Mouse (Mus musculus): ENCODE measurements around the gene Osgep. TPM values are rescaled to one million over a fixed set of nuclear protein-coding genes. Genes with fewer than 3 reads are reported as not detected.
"Not testable (repeated sequence)": the region's sequence is repeated elsewhere in the genome, so short reads cannot be mapped to it uniquely, and the experiment has no call there.

Gene Osgep
- 141 TPM in 2 replicates for polyA plus RNA-seq (2016; fragmentation: Nextera tagmentation; extraction: Ambion mirVana)

- peak; percentile 97 for ATAC-seq (ENCODE audit: low FRiP score)
- peak within 1 kb of the TSS; percentile 86 for H3K9ac ChIP-seq
- H3K4me3 ChIP-seq (replicated peaks) = peak within 1 kb of the TSS; percentile 80
- peaks cover 45% of the 10 kb centered on the region for H3K36me3 ChIP-seq (replicated peaks)
- peaks cover 30% of the 10 kb centered on the region for H3K4me1 ChIP-seq
- peak within 1 kb of the TSS; percentile 73 for H3K4me2 ChIP-seq
- H3K9me3 ChIP-seq = no peaks in the 10 kb centered on the region
- WGBS = under 1% methylated on average over 57 of the region's 57 CpGs
- peak within 1 kb of the TSS; percentile 93 for H3K27ac ChIP-seq
- H3K27me3 ChIP-seq = no peaks in the 10 kb centered on the region
Measured at GRCm38 (mm10) chr14:50924281-50925064, at the start of gene Osgep, which contains the start of gene Apex1. TSS of gene Osgep (minus strand) at chr14:50924893. TSS of gene Apex1 (plus strand) at chr14:50924968.

DNA sequence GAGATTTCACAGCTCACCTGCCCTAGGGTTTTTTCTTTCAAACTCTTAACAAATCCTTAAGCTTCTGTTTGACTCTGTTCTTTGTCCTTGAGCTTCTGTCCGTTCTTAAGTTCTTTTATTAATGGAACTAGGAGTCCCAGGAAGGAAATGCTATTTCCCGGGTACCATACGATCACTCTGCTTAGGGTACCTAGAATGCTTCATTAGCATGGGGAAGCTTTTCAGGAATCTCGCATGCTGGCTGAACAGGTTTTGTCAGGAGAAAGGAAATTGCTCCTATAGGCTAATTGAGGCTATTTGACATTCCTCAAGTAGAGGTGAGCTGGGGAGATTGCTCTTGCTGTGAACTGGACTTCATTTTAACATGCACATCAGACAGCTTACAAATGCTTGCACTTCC is 49.0 kb upstream of the Osgep start:
- 22% methylated on average over 4 of the region's 4 CpGs for WGBS
- H3K36me3 ChIP-seq (replicated peaks) = no peaks in the 10 kb centered on the region
- H3K4me3 ChIP-seq (replicated peaks) = no peak overlapping the region
- ATAC-seq (ENCODE audit: low FRiP score) = no peak
- no peaks in the 10 kb centered on the region for H3K27me3 ChIP-seq
- no peak overlapping the region for H3K4me2 ChIP-seq
- no peaks in the 10 kb centered on the region for H3K9me3 ChIP-seq
- peaks cover 19% of the 10 kb centered on the region for H3K4me1 ChIP-seq
- H3K27ac ChIP-seq = no peak overlapping the region
- no peak overlapping the region for H3K9ac ChIP-seq

- peaks cover 19% of the 10 kb centered on the region for H3K4me1 ChIP-seq
- not testable (repeated sequence) for H3K9ac ChIP-seq; H3K4me3 ChIP-seq (replicated peaks); H3K27me3 ChIP-seq; H3K9me3 ChIP-seq; H3K36me3 ChIP-seq (replicated peaks); H3K4me2 ChIP-seq; H3K27ac ChIP-seq; ATAC-seq (ENCODE audit: low FRiP score)
- 91% methylated on average over 5 of the region's 5 CpGs for WGBS
Measured at GRCm38 (mm10) chr14:50973054-50973453, 48.4 kb upstream of the Osgep start.

- no peak for ATAC-seq (ENCODE audit: low FRiP score)
- no peaks in the 10 kb centered on the region for H3K9me3 ChIP-seq
- 69% methylated on average over 1 of the region's 1 CpGs for WGBS
- H3K4me2 ChIP-seq = no peak overlapping the region
- no peak overlapping the region for H3K4me3 ChIP-seq (replicated peaks)
- H3K27me3 ChIP-seq = no peaks in the 10 kb centered on the region
- H3K27ac ChIP-seq = no peak overlapping the region
- H3K36me3 ChIP-seq (replicated peaks) = no peaks in the 10 kb centered on the region
- no peak overlapping the region for H3K9ac ChIP-seq
- H3K4me1 ChIP-seq = peaks cover 13% of the 10 kb centered on the region
Measured at GRCm38 (mm10) chr14:50970822-50971221, 46.1 kb upstream of the Osgep start.

DNA sequence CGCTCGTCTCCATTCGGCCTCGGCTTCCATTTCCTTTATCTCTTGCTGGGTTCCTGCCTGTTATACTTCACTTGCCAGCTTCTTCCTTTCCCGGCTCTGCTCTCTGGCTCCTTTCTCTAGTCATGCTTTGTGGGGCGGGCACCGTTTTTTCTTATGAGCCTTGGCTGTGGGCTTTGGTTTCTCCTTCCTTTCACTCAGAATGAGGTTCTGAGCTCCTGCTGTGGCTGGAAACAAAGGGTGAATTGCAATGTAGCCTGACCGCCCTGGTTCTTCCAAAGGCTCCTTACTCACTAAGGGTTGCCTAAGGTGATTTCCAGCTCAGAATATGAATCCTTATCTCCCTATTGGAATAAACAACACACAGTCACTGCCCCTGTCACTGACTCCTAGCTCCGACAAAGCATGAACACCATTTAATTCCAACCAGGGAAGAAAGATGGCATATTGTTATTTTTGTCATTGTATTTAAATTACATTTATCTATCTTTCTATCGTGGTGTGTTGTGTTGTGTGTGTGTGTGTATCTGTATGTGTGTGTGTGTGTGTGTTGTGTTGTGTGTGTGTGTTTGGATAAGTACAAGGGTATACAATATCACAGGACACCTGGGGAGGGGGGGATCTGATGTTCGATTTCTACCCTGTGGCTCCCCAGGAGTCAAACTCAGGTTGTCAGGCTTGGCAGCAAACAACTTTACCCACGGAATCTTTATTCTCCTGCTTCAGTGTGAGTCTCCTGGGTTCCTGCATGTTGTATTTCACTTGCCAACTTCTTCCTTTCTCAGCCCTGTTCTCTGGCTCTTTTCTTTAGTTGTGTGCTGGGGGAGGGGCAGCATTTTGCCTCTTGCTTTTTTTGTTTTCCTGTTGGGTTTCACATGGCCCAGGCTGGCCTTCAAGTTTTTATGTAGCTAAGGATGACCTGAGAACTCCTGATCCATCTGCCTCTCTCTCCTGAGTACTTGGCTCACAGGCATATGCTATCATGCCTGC is 45.2 kb upstream of the Osgep start:
- H3K27me3 ChIP-seq = no peaks in the 10 kb centered on the region
- peak overlapping the region; percentile 29 for H3K4me2 ChIP-seq
- no peaks in the 10 kb centered on the region for H3K36me3 ChIP-seq (replicated peaks)
- 13% methylated on average over 12 of the region's 12 CpGs for WGBS
- H3K9me3 ChIP-seq = no peaks in the 10 kb centered on the region
- H3K4me3 ChIP-seq (replicated peaks) = no peak overlapping the region
- H3K27ac ChIP-seq = 0 out of 2 replicates have a peak overlapping the region, but pooled peaks have one; percentile 15
- no peak overlapping the region for H3K9ac ChIP-seq
- ATAC-seq (ENCODE audit: low FRiP score) = no peak
- H3K4me1 ChIP-seq = peaks cover 13% of the 10 kb centered on the region

DNA sequence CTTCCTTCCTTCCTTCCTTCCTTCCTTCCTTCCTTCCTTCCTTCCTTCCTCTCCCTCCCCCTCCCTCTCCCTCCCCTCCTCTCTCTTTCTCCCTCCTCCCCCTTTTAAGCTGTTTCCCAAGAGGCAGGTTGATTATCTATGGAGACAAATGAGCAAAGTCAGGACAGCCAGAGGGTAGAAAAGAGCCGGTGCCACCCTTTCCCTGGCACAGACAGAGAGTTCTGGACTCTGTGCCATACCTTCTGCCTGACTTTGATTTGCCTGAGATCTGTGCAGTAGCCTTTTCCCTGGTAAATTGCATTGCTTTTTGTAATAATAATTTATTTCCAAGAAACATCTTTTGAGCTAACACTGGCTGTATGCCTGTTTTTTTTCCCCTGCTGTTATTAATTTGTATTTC is 44.3 kb upstream of the Osgep start:
- no peak overlapping the region for H3K4me3 ChIP-seq (replicated peaks)
- ATAC-seq (ENCODE audit: low FRiP score) = no peak

GRCm38 (mm10) chr14:50968216-50968980 is 43.7 kb upstream of the Osgep start:
- H3K4me1 ChIP-seq = peaks cover 13% of the 10 kb centered on the region
- WGBS = 79% methylated on average over 5 of the region's 5 CpGs
- no peak overlapping the region for H3K4me2 ChIP-seq
- H3K27me3 ChIP-seq = no peaks in the 10 kb centered on the region
- H3K36me3 ChIP-seq (replicated peaks) = no peaks in the 10 kb centered on the region
- H3K27ac ChIP-seq = no peak overlapping the region
- H3K9ac ChIP-seq = no peak overlapping the region
- no peak overlapping the region for H3K4me3 ChIP-seq (replicated peaks)
- no peaks in the 10 kb centered on the region for H3K9me3 ChIP-seq
- no peak for ATAC-seq (ENCODE audit: low FRiP score)

More for the DNA sequence above, 44.3 kb upstream of the Osgep start:
- Histone ChIP-seq H3K9me3 (no peaks in the 10 kb centered on the region), H3K4me1 (peaks cover 13% of the 10 kb centered on the region), H3K4me2 (no peak overlapping the region), H3K27me3 (no peaks in the 10 kb centered on the region), H3K36me3 (replicated peaks) (no peaks in the 10 kb centered on the region), H3K27ac (no peak overlapping the region), H3K9ac (no peak overlapping the region)
- WGBS = 0% methylated on average over 1 of the region's 1 CpGs

DNA sequence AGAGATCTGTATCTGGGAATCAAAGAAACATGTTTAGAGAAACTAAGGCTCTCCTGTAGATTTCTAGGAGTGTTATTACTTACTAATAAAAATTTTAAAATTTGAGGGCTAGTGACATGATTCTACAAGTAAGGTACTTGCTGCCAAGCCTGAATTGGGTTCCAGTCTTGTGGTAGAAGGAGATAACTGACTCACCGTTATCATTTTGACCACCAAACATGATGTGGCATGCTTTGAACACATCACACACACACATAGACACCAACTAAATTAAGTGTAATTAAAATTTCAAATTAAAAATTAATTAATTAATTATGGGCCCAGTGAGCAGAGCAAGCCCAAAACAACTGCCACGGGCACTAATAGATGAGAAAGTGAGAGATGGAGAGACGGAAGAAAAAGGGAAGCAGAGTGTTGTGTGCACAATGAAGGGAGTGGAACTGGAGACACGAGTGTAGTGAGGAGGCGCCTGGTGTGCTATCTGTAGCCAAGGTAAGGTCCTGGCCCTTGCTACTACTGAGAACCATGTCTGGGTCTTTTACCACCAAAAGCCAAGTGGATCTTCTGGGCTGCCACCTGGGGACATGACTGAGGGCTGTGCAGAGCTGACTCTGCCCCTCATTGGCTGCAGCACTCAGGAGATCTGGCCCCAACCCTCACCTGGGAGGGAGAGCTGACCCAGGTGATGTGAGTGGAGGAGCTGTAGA is 33.7 kb upstream of the Osgep start:
- H3K4me2 ChIP-seq; H3K27ac ChIP-seq; H3K4me1 ChIP-seq; H3K36me3 ChIP-seq (replicated peaks); H3K9me3 ChIP-seq; H3K4me3 ChIP-seq (replicated peaks); H3K27me3 ChIP-seq; ATAC-seq (ENCODE audit: low FRiP score); H3K9ac ChIP-seq: not testable (repeated sequence)
- 88% methylated on average over 5 of the region's 5 CpGs for WGBS

- H3K27ac ChIP-seq; H3K9me3 ChIP-seq; H3K36me3 ChIP-seq (replicated peaks); H3K4me3 ChIP-seq (replicated peaks); H3K9ac ChIP-seq; H3K4me1 ChIP-seq; H3K27me3 ChIP-seq; H3K4me2 ChIP-seq; ATAC-seq (ENCODE audit: low FRiP score): not testable (repeated sequence)
- WGBS = 76% methylated on average over 3 of the region's 3 CpGs
Measured at GRCm38 (mm10) chr14:50957146-50957545, 32.5 kb upstream of the Osgep start.

DNA sequence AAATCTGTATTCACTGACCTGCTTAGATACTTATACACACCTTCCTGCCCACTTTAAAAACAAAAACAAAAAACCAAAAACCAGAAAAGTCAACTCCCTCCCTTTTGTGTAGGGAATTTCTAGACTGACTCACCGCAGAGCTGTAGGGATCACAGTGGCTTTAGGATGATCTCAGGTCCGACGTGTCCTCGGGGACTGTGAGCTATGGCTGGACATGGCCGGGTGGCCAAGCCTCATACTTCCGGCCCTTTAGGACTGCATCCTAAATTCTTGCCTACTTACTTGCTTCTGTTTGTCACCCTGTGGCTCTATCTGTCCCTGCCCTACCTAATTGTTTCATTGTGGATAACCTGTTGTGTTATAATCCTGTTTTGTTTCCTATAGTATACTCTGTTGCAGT is 32.0 kb upstream of the Osgep start:
- WGBS = 82% methylated on average over 6 of the region's 6 CpGs
- not testable (repeated sequence) for H3K9ac ChIP-seq; H3K36me3 ChIP-seq (replicated peaks); ATAC-seq (ENCODE audit: low FRiP score); H3K27me3 ChIP-seq; H3K4me1 ChIP-seq; H3K4me3 ChIP-seq (replicated peaks); H3K27ac ChIP-seq; H3K9me3 ChIP-seq
- peak overlapping the region; percentile 35; the same call in 1 of the 2 replicates for H3K4me2 ChIP-seq

DNA sequence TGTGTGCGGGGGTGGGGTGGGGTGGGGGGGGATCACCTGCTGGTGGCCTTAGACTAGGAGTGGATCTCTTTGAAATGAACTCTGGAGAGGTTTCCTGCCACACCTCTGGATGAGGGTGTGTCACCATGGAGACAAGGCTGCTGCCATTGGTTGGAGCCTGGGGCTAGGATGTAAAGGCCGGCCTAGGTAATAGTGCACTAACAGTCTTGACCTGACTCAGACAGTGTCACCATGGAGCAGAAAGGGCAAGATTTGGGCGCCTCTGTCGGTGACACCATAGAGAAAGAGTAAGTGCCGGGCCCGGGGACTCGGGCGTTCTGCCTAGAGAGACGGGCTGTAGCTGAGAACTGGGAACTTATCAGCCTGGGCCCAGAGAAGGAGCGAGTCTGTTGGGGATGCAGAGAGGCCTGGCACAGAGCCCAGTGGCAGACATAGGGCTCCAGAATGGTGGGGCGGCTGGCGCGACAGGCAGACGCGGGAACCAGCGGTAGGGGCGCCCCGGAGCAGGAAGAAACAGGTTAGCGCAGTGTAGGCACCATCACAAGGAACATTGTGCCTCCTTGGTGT is 31.3 kb upstream of the Osgep start, which contains the start of gene Pnp2:
TSS of gene Pnp2 (plus strand) at position 51 of the 567 bp plus-strand sequence.
- not testable (repeated sequence) for H3K9me3 ChIP-seq; H3K27me3 ChIP-seq; H3K27ac ChIP-seq; H3K36me3 ChIP-seq (replicated peaks); H3K4me1 ChIP-seq; H3K9ac ChIP-seq
- H3K4me3 ChIP-seq (replicated peaks) = 0 out of 2 replicates have a peak within 1 kb of the TSS, but pooled peaks have one; percentile 3
- 5% methylated on average over 19 of the region's 19 CpGs for WGBS
- peak; percentile 89 for ATAC-seq (ENCODE audit: low FRiP score)
- peak within 1 kb of the TSS; percentile 35 for H3K4me2 ChIP-seq
